Mouse (Mus musculus) testis, adult 10 weeks (tissue): ENCODE measurements around the gene Podnl1. TPM values are rescaled to one million over a fixed set of nuclear protein-coding genes. Genes with fewer than 3 reads are reported as not detected.

Experiments
- polyA plus RNA-seq: library from polyadenylated mRNA; stranded (reverse); fragments of 350-450 nt; fragmentation: Illumina TruSeq; extraction: RNeasy Lipid Tissue Mini Kit (QIAGEN cat#74804); gene quantifications from one replicate; pipeline ENCODE4 v1.2.3, GENCODE M21; 2014; ENCODE audit warnings: low read depth, low replicate concordance

Podnl1 gene
- polyA plus RNA-seq, result not detected

GRCm38 (mm10) chr8:84125656-84126055 lies at the start of gene Podnl1:
Podnl1 (plus strand) TSS chr8:84125989.

GRCm38 (mm10) chr8:84104697-84105609 lies 20.8 kb upstream of the Podnl1 start, which contains the start of gene Dcaf15:
Dcaf15 (minus strand) TSS chr8:84104768.

GRCm38 (mm10) chr8:84147769-84148530 lies 22.2 kb downstream of the Podnl1 start, which contains the start of the genes Cc2d1a and 4930432K21Rik:
Cc2d1a (minus strand) TSS chr8:84147936.
4930432K21Rik (plus strand) TSS chr8:84148025.

Other genes with a start within 250 kb of the Podnl1 start
- 3.5 TPM for gene Adgrl1, start 225.9 kb upstream of the Podnl1 start, polyA plus RNA-seq
- 2.5 TPM for gene Gm10644, start 170.8 kb upstream of the Podnl1 start, polyA plus RNA-seq
- 32.0 TPM for gene Asf1b, start 170.5 kb upstream of the Podnl1 start, polyA plus RNA-seq
- 37.0 TPM for gene Prkaca, start 153.0 kb upstream of the Podnl1 start, polyA plus RNA-seq
- gene Samd1, start 128.3 kb upstream of the Podnl1 start, polyA plus RNA-seq, result 2.1 TPM
- 2.4 TPM for gene 1700067K01Rik, start 124.5 kb upstream of the Podnl1 start, polyA plus RNA-seq
- gene 2210011C24Rik, start 113.8 kb upstream of the Podnl1 start, polyA plus RNA-seq, result 15.4 TPM
- gene Palm3, start 104.5 kb upstream of the Podnl1 start, polyA plus RNA-seq, result 0.13 TPM
- not detected for gene Il27ra, start 83.4 kb upstream of the Podnl1 start, polyA plus RNA-seq
- not detected for gene Rln3, start 81.0 kb upstream of the Podnl1 start, polyA plus RNA-seq
- 8.6 TPM for gene Gm10643, start 60.9 kb upstream of the Podnl1 start, polyA plus RNA-seq
- 2.3 TPM for gene Rfx1, start 59.2 kb upstream of the Podnl1 start, polyA plus RNA-seq
- 7.9 TPM for gene Dcaf15, start 21.2 kb upstream of the Podnl1 start, polyA plus RNA-seq
- 0.74 TPM for gene Cc2d1a, start 21.9 kb downstream of the Podnl1 start, polyA plus RNA-seq
- gene 4930432K21Rik, start 22.0 kb downstream of the Podnl1 start, polyA plus RNA-seq, result 5.8 TPM
- not detected for gene Nanos3, start 59.2 kb downstream of the Podnl1 start, polyA plus RNA-seq
- gene Zswim4, start 111.1 kb downstream of the Podnl1 start, polyA plus RNA-seq, result 0.20 TPM
- 4.2 TPM for gene D8Ertd738e, start 123.7 kb downstream of the Podnl1 start, polyA plus RNA-seq
- 0.81 TPM for gene Mri1, start 131.3 kb downstream of the Podnl1 start, polyA plus RNA-seq
- gene Ccdc130, start 144.4 kb downstream of the Podnl1 start, polyA plus RNA-seq, result 11.9 TPM